Mouse (Mus musculus): Measurements from ENCODE around the gene Stk24.

Gene Stk24

DNA sequence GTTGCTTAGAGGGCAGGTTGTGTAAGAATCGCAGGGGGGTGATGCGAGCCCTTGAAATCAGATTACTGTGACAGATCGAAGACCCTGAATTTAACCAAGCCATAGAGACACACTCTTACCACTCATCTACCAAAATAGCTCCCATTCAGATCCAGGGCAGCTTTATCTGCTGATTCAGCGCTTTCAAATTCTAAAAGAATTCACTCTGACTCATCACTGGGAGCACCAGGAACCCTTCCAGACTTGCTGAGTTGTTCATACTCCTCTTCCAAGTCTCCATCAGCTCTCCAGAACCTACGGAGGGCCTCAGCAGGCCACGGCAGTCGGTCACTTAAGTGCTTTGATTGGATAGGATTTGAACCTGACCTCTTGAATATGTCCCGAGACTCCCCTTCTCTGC is 5.6 kb upstream of the Stk24 start:
- in situ Hi-C loops (cut with MboI; ENCODE audit: unreplicated experiment in 2 of 2): loop anchor here in 1 of 2 experiments (25.0 kb wide), 1 partner anchor 1177 kb away; no protein-coding TSS in a partner anchor

DNA sequence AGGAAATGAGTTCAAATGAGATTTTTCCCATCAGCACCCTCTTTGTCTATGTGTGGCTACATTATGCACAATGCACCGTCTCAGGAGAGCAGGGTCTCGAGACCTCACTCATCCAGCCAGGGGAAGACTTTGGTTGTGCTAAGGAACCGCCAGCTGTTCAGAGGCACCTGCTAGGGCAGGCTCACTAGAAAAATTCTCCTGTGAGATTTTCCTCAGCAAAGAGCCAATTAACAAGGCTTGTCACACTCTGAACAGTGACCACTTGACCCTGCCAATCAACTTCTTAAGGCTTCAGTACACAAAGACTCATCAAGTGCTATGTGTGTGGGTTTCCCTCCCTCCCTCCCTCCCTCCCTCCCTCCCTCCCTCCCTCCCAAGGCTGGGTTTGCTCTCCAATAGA is 4.0 kb upstream of the Stk24 start:
- in situ Hi-C loops (cut with MboI; ENCODE audit: unreplicated experiment in 2 of 2): loop anchor here in 1 of 2 experiments (5.0 to 25.0 kb wide), 2 partner anchors 102 to 1178 kb away; no protein-coding TSS in a partner anchor

DNA sequence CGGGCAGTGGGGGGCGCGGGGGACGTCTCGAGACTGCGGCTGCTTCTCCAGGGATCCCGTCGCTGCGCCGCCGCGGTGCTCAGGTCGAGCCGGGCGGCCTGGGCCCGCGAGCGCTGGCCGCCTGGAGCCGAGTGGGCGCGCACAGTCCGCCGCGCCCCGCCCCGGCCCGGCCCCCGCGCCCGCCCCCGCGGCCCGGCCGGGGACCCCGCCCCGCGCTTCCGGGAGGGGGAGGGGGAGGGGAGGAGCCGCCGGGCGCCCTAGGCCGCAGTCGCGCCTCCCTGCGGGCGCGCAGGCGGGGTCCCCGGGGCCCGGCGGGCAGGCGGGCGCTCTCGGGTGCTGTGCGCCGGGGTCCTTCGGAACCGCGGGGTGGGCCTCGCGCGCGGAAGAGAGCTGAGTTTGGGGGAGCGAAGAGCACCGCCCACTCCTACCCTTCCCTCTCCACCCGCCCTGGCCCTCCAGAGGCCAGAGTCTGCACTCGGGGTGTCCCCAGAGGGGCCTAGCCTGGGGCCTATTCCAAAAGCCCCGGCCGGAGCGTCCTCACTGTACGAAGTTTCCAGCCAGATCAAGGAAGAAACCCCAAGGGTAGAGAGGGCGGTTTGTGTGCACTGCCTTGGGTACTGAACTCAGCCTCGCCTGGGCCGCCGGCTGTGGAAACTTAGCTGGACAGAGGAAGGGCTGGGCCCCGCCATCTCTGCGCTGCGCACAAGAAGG is 540 bp downstream of the Stk24 start:
- in situ Hi-C loops (cut with MboI; ENCODE audit: unreplicated experiment in 2 of 2): loop anchor here (5.0 to 25.0 kb wide), 4 partner anchors 37 to 1183 kb away; no protein-coding TSS in a partner anchor

DNA sequence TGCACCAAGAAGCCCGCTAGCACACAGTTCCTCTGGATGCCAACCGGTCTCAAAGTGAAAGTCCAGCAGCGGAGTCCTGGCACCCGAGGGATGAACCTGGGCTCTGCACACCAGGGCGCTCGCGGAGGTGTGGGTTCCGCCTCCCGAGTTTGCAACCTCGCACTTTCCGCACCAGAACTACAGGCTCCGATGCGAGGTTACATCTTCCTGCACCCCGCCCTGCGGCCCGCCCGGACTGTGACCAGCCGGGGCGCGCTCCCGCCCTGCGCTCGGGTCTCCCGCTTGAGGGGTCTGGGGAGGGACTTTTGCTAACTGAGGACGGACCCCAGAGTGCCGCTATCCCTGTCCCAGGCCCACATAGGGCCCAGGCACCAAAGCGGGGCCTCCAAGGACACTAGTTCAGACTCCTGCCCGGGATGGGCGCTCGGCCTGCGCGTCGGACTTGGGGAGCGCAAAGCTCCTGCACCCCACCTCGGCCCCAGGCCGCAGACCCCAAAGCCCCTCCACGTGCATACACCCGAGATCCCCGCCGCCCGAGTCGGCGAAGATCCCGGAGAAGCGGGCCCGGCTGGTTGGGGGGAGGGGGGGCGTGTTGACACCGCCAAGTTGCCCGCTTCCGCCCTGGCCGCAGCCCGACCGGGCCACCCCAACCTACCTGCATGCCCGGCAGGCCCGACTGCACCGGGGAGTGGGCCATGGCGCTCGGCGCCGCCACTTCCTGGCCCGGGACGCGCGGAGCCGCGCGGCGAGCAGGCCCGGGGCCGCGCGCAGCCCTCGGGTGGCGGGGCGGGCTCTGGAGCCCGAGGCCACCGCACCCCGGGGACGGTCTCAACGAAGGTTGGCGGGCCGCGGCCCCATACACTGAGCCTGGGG is 1.3 kb downstream of the Stk24 start:
- in situ Hi-C loops (cut with MboI; ENCODE audit: unreplicated experiment in 2 of 2): loop anchor here (5.0 to 25.0 kb wide), 4 partner anchors 36 to 1184 kb away; no protein-coding TSS in a partner anchor

DNA sequence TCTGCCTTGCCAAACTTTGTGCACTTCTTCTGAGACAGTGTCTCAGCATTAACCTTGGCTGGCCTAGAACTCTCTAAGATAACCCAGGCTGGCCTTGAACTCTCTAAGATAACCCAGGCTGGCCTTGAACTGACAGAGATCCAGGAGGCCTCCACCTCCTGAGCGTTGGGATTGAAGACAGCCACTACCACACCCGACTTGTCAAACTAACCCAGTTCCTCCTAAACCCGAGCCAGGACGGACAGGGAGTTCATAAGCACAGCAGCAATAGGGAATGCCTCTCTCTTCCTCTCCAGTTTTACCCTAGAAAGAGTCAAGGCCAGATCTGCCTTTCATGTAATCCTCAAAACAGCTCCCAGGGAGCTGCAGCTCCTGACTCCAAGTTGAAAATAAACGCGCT is 3.2 kb downstream of the Stk24 start:
- in situ Hi-C loops (cut with MboI; ENCODE audit: unreplicated experiment in 2 of 2): loop anchor here (5.0 to 25.0 kb wide), 4 partner anchors 34 to 1186 kb away; no protein-coding TSS in a partner anchor

DNA sequence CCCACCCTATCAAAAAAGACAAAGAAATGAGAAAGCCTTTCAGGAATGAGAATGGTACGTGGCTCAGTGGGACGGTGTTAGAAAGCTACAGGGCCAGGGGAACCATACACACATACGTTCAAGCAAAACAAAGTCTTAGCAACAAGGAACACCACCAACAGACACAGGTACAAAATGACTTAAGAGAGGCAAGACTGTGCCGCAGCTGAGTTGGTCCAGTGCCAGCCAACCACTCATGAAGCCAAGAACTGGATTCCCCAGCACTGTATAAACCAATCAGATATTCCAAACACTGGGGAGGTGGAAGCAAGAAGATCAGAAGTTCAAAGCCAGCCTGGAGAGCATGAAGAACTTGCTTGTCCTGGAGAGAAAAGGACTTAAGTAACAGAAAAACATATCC is 5.9 kb downstream of the Stk24 start:
- in situ Hi-C loops (cut with MboI; ENCODE audit: unreplicated experiment in 2 of 2): loop anchor here in 1 of 2 experiments (10.0 to 25.0 kb wide), 3 partner anchors 49 to 1087 kb away; partner anchors contain the start of genes Mbnl2 and Ubac2

DNA sequence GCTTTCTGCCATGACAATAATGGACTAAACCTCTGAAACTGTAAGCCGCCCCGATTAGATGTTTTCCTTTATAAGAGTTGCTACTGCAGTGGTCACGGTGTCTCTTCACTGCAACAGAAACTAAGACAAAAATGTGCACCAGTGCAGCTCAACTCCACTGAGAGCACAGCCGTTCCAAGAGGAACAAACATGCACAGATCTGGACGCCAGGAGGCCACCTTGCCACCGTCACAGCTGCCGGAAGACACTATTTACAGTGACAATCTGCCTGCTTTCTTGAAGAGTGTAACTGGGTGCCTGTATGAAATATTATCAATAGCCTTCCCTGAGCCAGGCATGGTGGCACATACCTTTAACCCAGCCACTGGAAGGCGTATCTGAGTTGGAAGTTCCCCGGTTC is 6.8 kb downstream of the Stk24 start:
- in situ Hi-C loops (cut with MboI; ENCODE audit: unreplicated experiment in 2 of 2): loop anchor here in 1 of 2 experiments (10.0 to 25.0 kb wide), 3 partner anchors 48 to 1086 kb away; partner anchors contain the start of genes Mbnl2 and Ubac2

DNA sequence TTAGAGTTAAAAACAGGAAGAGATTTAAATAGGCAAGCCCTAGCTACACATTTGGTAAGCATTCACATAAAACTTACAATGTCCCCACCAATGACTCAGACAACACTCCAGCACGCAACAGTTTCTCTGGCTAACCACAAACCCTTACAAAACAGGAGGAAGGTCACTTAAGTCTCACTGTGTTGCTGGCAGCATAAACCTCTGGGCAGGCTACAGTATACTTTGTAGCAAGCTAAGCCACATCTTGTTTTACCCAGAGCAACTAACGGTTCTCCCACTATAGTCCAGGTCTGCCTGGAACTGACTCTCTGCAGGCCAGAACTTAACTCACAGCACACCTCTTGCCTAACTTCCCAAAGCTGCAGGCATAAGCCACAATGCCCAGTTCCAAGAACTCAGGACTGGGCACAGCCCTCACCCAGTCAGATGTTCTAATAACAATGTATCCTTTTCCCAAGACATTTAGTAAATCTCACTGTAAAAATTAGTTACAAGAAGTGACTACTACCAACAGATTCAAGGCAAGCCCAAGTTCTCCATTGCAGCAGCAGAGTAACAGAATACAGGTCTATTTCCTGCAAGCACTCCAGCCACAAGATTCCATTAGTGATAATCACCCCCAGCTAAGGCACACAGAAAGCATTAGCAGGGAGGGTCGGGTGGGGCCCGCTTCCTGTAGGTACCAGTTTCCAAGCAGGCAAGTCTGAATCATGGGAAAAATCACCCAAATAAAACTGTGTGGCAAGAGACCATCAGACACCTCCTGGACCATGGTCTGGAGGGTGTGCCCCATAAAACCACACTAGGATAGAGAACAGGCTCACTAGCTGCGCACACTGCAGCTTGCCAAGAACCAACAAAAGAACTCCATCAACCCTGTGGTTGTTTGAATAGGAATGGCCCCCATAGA is 7.6 kb downstream of the Stk24 start:
- in situ Hi-C loops (cut with MboI; ENCODE audit: unreplicated experiment in 2 of 2): loop anchor here in 1 of 2 experiments (10.0 to 25.0 kb wide), 3 partner anchors 47 to 1085 kb away; partner anchors contain the start of genes Mbnl2 and Ubac2

DNA sequence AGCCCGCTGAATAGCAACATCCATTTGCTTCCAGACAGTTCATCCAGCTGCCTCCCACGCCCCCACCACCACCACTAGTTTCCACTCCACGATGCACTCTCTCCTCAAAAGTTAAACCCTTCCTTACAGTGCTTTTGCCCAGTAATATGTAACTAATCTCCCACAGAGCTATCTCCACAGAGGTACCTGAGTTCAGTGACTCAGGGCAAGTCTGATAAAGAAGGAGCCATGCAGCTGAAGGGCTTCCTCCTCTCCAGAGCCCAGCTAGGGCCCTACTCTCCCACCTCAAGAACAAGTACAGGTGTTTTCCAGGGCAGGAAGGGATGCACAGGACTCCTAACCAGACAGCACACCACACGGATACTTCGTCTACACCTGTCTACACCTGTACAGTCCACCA is 10.4 kb downstream of the Stk24 start:
- in situ Hi-C loops (cut with MboI; ENCODE audit: unreplicated experiment in 2 of 2): loop anchor here in 1 of 2 experiments (25.0 kb wide), 2 partner anchors 518 to 1082 kb away; partner anchors contain the start of genes Mbnl2 and Ubac2

DNA sequence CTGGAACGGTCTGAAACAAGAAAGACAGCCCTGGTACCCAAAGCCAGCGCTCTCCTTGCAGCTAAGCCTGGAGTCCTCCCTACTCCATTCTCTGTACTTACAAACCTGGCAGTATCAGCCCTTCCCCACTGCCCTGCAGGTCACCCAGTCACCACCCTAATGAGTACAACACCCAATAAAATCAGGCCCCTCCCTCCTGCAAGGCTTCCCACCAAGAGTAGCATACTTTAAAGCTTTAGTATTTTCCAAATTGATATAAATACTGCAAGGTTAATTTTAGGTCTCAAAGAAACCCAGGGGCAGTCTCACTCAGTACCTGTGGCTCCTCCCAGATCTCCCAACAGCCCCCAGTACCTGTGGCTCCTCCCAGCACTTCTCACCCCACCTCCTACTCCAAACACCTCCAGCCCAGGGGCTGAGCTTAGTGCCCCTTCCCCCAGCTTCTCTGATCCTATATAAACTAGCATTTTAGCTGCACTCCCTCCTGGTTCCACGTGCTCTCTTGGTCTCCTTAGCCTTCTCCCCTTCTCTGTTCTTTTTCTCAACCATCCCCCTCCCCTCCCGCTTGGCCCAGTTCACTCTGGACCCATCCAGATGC is 11.6 kb downstream of the Stk24 start:
- in situ Hi-C loops (cut with MboI; ENCODE audit: unreplicated experiment in 2 of 2): loop anchor here in 1 of 2 experiments (25.0 kb wide), 2 partner anchors 519 to 1081 kb away; partner anchors contain the start of genes Mbnl2 and Ubac2

DNA sequence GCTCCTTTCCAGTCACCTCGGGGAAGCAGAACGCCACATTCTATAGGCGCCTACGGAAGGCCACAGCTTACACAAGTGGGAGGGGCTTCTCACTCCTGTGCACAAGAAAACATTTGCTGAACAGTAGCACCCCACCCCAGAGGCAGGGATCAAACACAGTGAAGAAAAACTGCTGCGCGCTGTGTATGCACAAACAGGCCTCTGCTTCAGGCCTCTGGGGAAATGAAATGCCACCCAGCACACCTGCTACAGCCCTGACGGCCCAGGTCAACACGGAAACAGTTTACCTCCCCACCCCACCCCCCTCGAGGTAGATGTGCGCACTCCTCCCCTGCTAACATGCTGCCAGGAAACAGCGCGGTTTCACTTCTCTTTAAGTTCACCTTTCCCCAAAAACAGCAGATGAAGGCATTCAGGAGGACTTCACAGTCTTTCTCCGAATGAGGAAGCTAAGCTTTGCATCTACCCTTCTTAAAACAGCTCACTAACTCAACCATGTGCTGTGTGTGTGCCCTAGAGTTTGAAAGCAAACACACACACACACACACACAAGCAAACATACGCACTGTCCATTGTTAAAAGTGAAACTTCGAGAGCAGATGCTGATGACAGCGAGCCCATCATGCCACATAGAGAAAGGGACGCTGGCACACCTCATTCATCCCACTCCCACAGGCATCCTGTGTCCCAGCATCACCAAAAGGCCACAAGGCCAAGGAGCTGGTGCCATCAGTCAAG is 13.7 kb downstream of the Stk24 start:
- in situ Hi-C loops (cut with MboI; ENCODE audit: unreplicated experiment in 2 of 2): loop anchor here in 1 of 2 experiments (25.0 kb wide), 2 partner anchors 521 to 1079 kb away; partner anchors contain the start of genes Mbnl2 and Ubac2

DNA sequence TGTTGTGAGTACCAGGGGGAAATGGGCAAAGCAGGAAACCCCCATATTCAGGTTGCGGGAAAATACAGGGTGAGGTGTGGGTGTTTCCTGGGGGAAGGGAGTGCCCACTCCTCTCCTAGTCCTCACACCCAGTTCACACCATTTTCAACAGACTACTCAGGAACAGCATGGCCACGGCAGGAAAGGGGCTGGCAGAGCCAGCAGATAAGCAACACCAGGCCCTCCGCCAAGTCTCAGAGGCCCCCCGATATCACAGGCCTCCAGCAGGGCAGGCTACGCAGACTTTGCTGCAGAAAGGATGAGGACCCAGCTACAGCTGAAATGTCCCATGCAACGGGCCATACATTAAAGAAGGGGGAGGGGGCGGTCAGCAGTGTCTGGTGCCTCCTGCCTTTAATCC is 14.4 kb downstream of the Stk24 start:
- in situ Hi-C loops (cut with MboI; ENCODE audit: unreplicated experiment in 2 of 2): loop anchor here in 1 of 2 experiments (25.0 kb wide), 2 partner anchors 522 to 1078 kb away; partner anchors contain the start of genes Mbnl2 and Ubac2

DNA sequence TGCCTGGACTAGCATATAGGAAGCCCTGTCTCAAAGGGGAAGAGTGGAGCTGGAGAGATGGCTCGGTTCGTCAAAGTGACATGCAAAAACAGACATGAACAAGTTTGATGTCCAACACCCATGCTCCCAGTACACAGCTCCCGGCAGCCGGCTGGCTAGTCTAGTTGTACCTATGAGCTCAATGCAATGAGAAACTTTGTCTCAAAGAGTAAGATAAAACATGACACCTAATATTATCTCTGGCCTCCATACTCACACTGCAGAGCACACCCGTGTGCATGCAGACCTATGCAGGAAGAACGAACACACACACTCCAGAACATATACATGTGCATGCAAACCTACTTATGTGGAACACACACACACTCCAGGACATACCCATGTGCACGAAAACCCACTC is 15.5 kb downstream of the Stk24 start:
- in situ Hi-C loops (cut with MboI; ENCODE audit: unreplicated experiment in 2 of 2): loop anchor here in 1 of 2 experiments (25.0 kb wide), 2 partner anchors 523 to 1077 kb away; partner anchors contain the start of genes Mbnl2 and Ubac2

DNA sequence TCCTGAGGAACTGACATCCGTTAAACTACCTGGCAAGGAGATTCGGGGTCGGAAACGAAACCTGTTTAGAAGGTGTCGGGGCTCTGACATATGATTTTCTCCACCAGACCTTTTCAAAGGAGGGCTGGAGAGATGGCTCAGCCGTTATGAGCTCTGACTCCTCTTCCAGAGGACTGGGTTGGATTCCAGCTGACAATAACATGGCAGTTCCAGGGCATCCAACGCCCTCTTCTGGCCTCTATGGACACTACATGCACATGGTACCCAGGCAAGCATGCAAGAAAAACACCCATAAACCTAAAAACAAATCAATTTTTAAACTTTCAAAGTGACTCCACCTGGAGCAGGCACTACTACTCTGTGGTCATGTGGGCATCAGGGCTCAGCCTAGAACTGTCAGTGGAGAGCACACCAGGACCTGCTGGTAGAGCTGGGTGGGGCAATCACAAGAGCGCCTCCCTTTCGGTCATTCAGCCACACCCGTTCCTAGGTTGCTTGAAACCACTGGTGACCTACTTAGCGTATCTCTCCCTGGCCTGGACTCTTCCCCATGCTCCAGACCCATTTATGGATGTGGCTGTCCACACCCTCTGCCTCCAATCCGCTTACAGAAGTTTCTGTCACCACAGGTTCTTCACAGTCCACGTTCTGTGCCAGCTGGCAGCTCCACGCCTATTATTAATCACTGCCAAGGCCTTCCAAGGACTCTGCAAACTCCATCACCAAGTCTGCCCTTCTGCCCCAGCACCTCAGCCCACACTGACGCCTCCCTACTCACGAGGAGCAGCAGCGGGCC is 18.3 kb downstream of the Stk24 start:
- in situ Hi-C loops (cut with MboI; ENCODE audit: unreplicated experiment in 2 of 2): loop anchor here in 1 of 2 experiments (25.0 kb wide), 2 partner anchors 526 to 1074 kb away; partner anchors contain the start of genes Mbnl2 and Ubac2

DNA sequence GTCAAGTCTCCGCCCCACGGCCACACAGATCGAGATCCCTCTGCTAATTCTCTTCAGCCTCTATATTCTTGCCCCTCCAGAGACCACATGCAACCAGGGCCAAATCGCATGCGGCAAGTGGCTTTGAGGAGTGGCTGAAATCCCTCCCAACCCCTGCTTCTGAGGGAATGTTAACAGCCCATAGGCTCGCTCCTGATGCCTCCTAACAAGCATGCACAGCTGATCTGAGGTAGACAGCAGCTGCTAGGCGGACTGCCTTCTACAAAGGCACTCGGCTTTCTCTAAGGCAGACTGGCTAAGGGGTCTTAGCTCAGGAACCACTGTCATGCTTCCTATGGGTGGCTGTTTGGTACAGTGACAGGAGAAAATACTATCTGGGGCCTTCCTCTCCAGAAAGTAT is 20.0 kb downstream of the Stk24 start:
- in situ Hi-C loops (cut with MboI; ENCODE audit: unreplicated experiment in 2 of 2): loop anchor here in 1 of 2 experiments (25.0 kb wide), 2 partner anchors 527 to 1073 kb away; partner anchors contain the start of genes Mbnl2 and Ubac2

DNA sequence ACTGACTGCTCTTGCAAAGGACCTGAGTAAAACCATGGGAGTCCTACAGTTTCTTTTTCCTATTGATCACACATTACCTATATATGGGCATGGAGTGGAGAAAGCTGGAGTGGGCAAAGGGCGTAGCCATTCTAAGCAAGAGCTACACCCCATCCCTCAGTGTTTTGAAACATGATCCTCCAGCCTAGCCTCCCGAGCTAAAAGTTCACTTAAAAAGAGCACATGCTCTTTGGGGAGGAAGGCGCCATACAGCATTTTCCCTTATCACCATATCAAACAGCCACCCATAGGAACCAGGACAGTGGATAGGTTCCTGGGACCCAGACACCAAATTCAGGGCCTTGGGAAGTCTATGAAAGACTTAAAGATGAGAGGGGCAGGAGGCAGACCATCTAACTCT is 20.8 kb downstream of the Stk24 start:
- in situ Hi-C loops (cut with MboI; ENCODE audit: unreplicated experiment in 2 of 2): loop anchor here in 1 of 2 experiments (25.0 kb wide), 2 partner anchors 528 to 1072 kb away; partner anchors contain the start of genes Mbnl2 and Ubac2

DNA sequence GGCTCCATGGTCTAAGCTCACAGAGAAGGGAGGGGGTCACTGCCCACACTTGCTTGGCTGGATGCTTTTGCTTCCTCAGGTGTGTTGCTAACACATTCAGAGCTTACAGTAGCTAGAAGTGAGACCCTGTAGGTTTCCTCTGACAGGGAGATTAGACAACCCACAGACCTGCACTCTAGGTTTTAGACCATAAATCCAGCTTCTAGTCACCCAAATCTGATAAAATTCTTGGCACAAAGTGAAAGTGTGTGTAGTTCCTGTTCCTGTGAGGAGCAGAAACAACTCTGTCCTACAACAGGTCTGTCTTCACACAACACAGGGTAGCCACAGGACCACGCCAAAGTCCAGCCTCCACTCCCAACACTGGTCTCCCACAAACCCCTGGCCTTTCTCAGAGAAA is 21.5 kb downstream of the Stk24 start:
- in situ Hi-C loops (cut with MboI; ENCODE audit: unreplicated experiment in 2 of 2): loop anchor here in 1 of 2 experiments (25.0 kb wide), 2 partner anchors 529 to 1071 kb away; partner anchors contain the start of genes Mbnl2 and Ubac2
